Mouse (Mus musculus): ENCODE measurements around the gene Eps8. TPM values are rescaled to one million over a fixed set of nuclear protein-coding genes. Genes with fewer than 3 reads are reported as not detected.

The Eps8 gene
- total RNA-seq, 2 experiments from 2014 or later, result 4.3 to 6.9 TPM

DNA sequence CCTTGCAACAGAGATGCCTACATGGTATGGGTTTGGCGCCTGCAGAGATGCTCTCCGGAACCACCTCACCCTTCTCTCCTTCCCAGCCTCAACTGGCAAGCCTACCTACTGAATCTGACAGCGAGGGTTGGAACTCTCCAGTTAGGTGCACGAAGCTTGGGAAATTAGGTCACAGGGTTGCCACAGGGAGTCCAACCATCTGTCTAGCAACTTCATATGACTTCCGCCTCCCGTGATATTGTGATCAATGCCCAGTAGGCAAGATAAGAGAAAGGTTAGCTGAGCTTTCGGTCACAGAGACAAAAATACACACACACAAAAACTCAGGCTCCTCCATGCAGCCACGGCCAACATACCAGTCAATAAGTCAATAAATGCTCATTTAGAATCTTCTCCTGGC lies 21.6 kb downstream of the Eps8 start:
- Histone ChIP-seq H3K27ac (no peak overlapping the region), H3K4me3 (no peak overlapping the region)
- DNase-seq, result no peak
- no peak for TF ChIP-seq CTCF (IDR thresholded peaks at IDR 0.05)
- intact Hi-C loops (cut with DNase I), result no loop called here

DNA sequence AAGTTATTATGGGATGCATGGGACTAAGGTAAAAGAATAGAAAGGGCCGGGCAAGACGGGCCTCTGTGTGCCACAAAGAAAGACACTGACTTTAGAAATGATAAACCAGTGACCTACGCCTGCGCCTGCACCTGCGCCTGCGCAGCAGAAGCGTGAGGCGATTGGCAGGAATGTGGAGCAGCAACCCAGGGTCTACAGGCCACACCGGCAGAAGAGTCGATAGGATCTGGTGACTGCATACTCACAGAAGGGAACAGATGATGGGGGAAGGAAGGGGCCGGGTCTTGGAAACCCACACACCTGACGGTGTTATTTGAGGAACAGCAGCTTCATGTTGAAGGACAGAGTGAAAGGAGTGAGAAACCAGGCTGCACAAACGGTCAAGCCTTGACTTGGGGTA lies 24.3 kb downstream of the Eps8 start:
- DNase-seq, result no peak
- H3K27ac ChIP-seq, result no peak overlapping the region
- H3K4me3 ChIP-seq, result no peak overlapping the region
- no peak for TF ChIP-seq CTCF (IDR thresholded peaks at IDR 0.05)
- intact Hi-C loops (cut with DNase I), result no loop called here

GRCm38 (mm10) chr6:137629603-137630231 lies 25.0 kb downstream of the Eps8 start:
- Histone ChIP-seq H3K4me3 (no peak overlapping the region), H3K27ac (no peak overlapping the region)
- no peak for DNase-seq
- intact Hi-C loops (cut with DNase I), result no loop called here
- no peak for TF ChIP-seq CTCF (IDR thresholded peaks at IDR 0.05)

GRCm38 (mm10) chr6:137628715-137629114 lies 26.0 kb downstream of the Eps8 start:
- no peak for DNase-seq
- Histone ChIP-seq H3K27ac (no peak overlapping the region), H3K4me3 (no peak overlapping the region)
- intact Hi-C loops (cut with DNase I), result no loop called here
- no peak for TF ChIP-seq CTCF (IDR thresholded peaks at IDR 0.05)

DNA sequence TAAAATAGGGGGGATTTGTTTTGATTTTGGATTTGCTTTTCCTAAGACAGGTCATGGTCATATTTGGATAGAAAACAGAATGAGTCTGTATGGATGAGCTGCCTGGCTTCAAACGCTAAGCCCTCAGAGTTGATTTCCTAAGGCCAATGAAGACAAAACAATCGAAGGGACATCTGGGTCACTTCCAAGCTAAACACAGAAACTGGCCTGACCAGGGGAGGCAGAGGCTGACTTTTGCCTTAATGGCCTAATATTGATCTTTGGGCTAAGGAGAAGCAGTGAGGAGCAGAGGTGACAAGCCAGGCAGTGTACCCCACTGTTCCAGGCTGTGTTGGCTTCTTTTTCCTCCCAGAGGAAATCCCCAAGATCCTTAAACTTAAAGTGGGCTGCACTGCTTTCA lies 33.7 kb downstream of the Eps8 start:
- H3K4me3 ChIP-seq, result no peak overlapping the region
- intact Hi-C loops (cut with DNase I), result no loop called here
- no peak overlapping the region for H3K27ac ChIP-seq
- TF ChIP-seq CTCF (IDR thresholded peaks at IDR 0.05), result no peak
- no peak for DNase-seq

DNA sequence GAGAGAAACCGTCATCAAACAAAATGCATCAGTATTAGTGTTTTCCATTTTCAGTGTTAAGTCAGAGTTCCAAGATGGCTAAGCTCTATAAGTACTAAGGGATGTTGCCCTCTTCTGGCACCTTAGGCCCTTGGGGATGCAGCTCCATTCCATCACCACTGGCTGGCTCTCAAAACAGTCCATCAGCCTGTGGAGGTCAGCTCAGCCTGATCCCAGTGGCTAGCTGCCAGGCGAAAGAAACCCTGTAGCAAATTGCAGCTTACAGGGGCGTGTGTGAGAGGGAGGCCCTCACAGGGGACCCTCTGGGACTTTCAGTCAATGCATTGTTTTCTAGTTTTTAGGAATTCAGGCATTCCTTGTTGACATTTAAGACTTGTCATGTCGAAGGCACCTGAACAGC lies 40.8 kb downstream of the Eps8 start:
- TF ChIP-seq CTCF (IDR thresholded peaks at IDR 0.05), result no peak
- peak; percentile 56 for DNase-seq
- intact Hi-C loops (cut with DNase I), result no loop called here
- no peak overlapping the region for H3K27ac ChIP-seq
- no peak overlapping the region for H3K4me3 ChIP-seq

DNA sequence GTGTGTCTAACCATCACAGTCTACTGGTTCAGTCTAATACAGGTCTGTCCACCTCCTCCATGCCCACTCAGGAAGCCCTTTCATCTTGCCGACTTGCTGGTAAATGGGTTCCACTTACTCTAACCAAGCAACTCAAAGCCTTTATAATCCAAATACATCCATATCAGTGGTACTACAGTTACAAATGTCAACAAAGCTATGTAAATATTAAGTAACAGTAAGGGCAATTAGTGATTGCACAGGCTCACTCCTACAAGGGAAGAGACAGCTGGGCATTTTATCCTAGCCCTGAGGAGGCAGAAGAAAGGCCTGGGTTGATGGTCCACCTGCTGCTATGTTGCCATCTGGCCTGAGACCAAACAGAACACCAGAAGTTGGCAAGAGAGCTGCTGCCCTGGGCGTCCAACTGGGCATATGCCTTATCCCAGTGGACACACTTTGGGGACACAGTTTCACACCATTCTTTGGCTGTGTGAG lies 42.6 kb downstream of the Eps8 start:
- H3K4me3 ChIP-seq, result no peak overlapping the region
- intact Hi-C loops (cut with DNase I), result no loop called here
- H3K27ac ChIP-seq, result no peak overlapping the region
- no peak for DNase-seq
- no peak for TF ChIP-seq CTCF (IDR thresholded peaks at IDR 0.05)

- DNase-seq, result no peak
- H3K4me3 ChIP-seq, result no peak overlapping the region
- no peak for TF ChIP-seq CTCF (IDR thresholded peaks at IDR 0.05)
- no peak overlapping the region for H3K27ac ChIP-seq
- intact Hi-C loops (cut with DNase I), result no loop called here
Measured at GRCm38 (mm10) chr6:137608160-137608930, 46.3 kb downstream of the Eps8 start.

DNA sequence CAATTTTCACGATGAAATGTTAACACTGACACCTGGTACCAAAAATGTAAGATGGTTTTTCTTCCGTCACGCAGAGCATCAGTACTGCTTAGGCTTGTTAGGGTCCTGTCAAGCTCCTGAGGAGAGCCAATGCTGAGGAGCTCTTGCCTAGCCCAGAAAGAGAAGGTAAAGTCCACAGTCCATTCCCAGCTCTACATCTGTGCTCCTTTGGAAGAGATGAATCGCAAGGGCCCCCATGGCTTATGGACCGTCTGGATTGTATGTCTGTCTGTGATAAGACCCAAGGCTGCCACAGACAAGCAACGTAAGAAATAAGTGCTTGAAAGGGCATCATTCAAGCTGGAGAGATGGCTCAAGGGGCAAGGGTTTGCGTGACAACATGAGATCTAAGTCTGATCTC lies 48.1 kb downstream of the Eps8 start:
- H3K27ac ChIP-seq, result no peak overlapping the region
- intact Hi-C loops (cut with DNase I), result no loop called here
- DNase-seq, result no peak
- no peak for TF ChIP-seq CTCF (IDR thresholded peaks at IDR 0.05)
- no peak overlapping the region for H3K4me3 ChIP-seq

DNA sequence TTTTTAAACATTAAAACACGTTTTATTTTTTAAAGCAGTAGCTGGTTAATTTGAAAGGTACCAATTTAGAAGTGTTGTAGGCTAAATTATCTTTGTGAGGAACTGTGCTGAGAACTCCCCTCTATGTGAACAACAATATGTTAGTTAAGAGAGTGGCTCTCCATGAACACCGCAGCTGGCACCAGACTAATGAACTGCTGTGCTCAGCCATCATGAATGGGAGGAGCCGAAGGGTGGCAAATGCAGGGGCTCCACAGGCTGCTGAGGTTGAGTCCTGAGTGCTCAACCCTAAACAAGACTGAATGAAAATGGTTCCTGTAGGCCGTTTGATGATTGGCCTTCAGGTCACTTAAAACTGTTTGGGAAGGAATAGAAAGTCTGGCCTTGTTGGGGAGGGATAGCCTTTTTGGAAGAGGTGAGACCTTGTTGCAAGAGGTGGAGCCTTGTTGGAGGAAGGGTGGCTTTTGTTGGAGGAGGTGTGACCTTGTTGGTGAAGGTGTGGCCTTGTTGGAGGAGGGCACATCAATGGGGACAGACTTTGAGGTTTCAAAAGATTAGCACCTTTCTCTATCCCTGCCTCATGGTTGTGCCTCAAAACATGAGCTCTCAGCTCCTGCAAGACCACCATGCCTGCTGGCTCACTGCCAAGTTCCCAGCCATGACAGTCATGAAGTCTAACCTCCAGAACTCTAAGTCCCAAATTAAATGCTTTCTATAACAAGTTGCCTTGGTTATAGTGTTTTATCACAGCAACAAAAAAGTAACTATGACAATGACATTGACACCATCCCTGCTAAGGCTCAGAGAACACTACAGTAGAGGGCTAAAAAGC lies 50.0 kb downstream of the Eps8 start:
- TF ChIP-seq CTCF (IDR thresholded peaks at IDR 0.05), result no peak
- Histone ChIP-seq H3K4me3 (no peak overlapping the region), H3K27ac (no peak overlapping the region)
- intact Hi-C loops (cut with DNase I), result no loop called here
- DNase-seq, result no peak

- intact Hi-C loops (cut with DNase I), result no loop called here
- H3K4me3 ChIP-seq, result no peak overlapping the region
- TF ChIP-seq CTCF (IDR thresholded peaks at IDR 0.05), result no peak
- H3K27ac ChIP-seq, result no peak overlapping the region
- DNase-seq, result no peak
Measured at GRCm38 (mm10) chr6:137598306-137598705, 56.4 kb downstream of the Eps8 start.

DNA sequence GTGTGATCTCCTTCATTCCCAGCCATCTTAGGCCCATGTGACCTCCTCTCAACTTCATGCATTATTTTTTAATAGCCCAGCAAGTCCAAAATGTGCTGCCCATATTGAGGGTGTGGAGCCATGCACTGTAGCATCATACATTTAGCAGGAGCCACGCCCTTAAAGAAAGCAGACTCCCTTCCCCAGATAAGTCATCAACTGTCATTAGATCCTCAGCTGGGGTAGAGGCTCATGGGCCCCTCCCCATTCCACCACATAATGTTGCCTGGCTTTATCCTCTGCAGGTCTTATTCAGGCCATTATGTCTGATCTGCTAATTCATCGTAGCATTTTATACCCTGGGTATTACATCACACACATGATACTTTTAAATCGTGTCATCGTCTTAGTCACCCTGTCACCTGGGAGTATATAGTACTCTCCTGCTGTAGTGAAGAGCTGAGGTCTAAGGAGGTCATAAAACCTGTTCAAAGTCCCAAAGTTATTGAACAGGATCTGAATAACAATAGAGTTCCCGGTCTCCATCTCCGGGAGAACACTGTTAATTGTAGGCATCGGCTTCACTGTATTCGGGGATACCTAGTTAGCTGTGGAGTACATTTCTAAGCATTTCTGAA lies 57.1 kb downstream of the Eps8 start:
- no peak for TF ChIP-seq CTCF (IDR thresholded peaks at IDR 0.05)
- H3K27ac ChIP-seq, result no peak overlapping the region
- intact Hi-C loops (cut with DNase I), result no loop called here

GRCm38 (mm10) chr6:137592582-137592981 lies 62.1 kb downstream of the Eps8 start:
- no peak for DNase-seq
- Histone ChIP-seq H3K27ac (no peak overlapping the region), H3K4me3 (no peak overlapping the region)
- intact Hi-C loops (cut with DNase I), result no loop called here
- no peak for TF ChIP-seq CTCF (IDR thresholded peaks at IDR 0.05)

More for the DNA sequence above, 57.1 kb downstream of the Eps8 start:
- no peak overlapping the region for H3K4me3 ChIP-seq
- no peak for DNase-seq

Data from gastrocnemius, adult 2 months (tissue).